Mouse (Mus musculus) heart, postnatal 0 days (tissue): ENCODE data around the gene Cers6.

Experiments
- CTCF ChIP-seq: IDR thresholded peaks from 2 replicates; pipeline ENCODE4 v1.5.1; 2016; ENCODE audit warnings: antibody characterized with exemption, control low read depth, low read depth
- EP300 ChIP-seq: IDR thresholded peaks from 2 replicates; pipeline ENCODE4 v1.6.1; 2016; ENCODE audit warnings: antibody characterized with exemption, low read depth

DNA sequence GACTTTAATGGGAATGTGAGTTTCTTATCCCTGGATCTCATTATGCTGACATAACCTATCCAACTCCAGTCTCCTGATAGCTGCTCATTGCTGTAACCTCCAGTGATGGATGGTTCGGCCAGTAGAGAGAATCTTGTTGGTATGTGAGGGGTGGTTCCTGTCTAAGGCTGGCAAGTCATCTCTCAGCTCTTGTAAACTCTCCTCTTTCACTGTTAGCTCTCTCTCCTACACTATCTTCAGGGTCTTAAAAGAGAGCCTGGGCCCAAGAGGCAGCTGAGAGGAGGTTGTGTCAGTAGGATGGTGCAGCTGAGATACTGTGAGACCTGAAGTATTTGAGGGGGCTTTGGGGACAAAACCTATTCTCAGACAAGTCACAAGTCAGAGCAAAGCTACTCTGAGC is 272.9 kb downstream of the Cers6 start:
- TF ChIP-seq CTCF (no peak), EP300 (no peak)
